Mouse (Mus musculus) heart, embryonic 10.5 days (tissue): ENCODE data around the gene 1700012B09Rik. TPM values are rescaled to one million over a fixed set of nuclear protein-coding genes. Genes with fewer than 3 reads are reported as not detected.

Source experiments
- DNase-seq: peaks from one replicate; pipeline ENCODE4 v3.0.0-alpha.2; 2017; ENCODE audit warnings: low spot score
- H3K27ac ChIP-seq: fragments of 300-500 bp; sonication (generic); 2 replicates; pipeline ENCODE4 v1.5.1; 2016; ENCODE audit warnings: mild to moderate bottlenecking
- H3K27me3 ChIP-seq: fragments of 300-500 bp; sonication (generic); 2 replicates; pipeline ENCODE4 v1.6.1; 2016; ENCODE audit warnings: mild to moderate bottlenecking; ENCODE audit not compliant: poor library complexity, insufficient read depth, severe bottlenecking
- H3K36me3 ChIP-seq: fragments of 300-500 bp; sonication (generic); 2 replicates; pipeline ENCODE4 v1.6.1; 2016; ENCODE audit warnings: mild to moderate bottlenecking, moderate library complexity
- H3K4me1 ChIP-seq: fragments of 300-500 bp; sonication (generic); 2 replicates; pipeline ENCODE4 v1.6.1; 2016; ENCODE audit warnings: mild to moderate bottlenecking
- H3K4me3 ChIP-seq: fragments of 300-500 bp; sonication (generic); 2 replicates; pipeline ENCODE4 v1.5.1; 2016; ENCODE audit warnings: mild to moderate bottlenecking, moderate library complexity
- H3K9me3 ChIP-seq: fragments of 300-500 bp; sonication (generic); 2 replicates; pipeline ENCODE4 v1.6.1; 2016; ENCODE audit warnings: mild to moderate bottlenecking, moderate library complexity
- WGBS: fragments of 180-500 bp; shearing (Covaris S2); methylation state at CpG from one replicate; pipeline ENCODE4 v1.1.7; 2016; 5-methylcytosine and 5-hydroxymethylcytosine counted together
- polyA plus RNA-seq: library from polyadenylated mRNA; unstranded; fragments of >200 nt; fragmentation: Nextera tagmentation; extraction: Ambion mirVana; gene quantifications from 2 replicates; pipeline ENCODE4 v1.2.1, GENCODE M21; 2016

The 1700012B09Rik gene
- polyA plus RNA-seq, result not detected in 2 replicates

- H3K4me3 ChIP-seq, result peak within 1 kb of the TSS; percentile 43
- H3K4me1 ChIP-seq, result peaks cover 8% of the 10 kb centered on the region
- no peak for DNase-seq
- H3K27me3 ChIP-seq, result peaks cover 45% of the 10 kb centered on the region
- H3K36me3 ChIP-seq, result no peaks in the 10 kb centered on the region
- no peaks in the 10 kb centered on the region for H3K9me3 ChIP-seq
- 20% methylated on average over 23 of the region's 23 CpGs for WGBS
- H3K27ac ChIP-seq, result peak within 1 kb of the TSS; percentile 13; the same call in 1 of the 2 replicates
These were observed at the start of gene 1700012B09Rik for GRCm38 (mm10) chr9:14770803-14771471. Gene 1700012B09Rik, minus strand, starts transcription at chr9:14771030.

- H3K9me3 ChIP-seq, result no peaks in the 10 kb centered on the region
- DNase-seq, result no peak
- no peaks in the 10 kb centered on the region for H3K4me1 ChIP-seq
- H3K27ac ChIP-seq, result no peak overlapping the region
- H3K4me3 ChIP-seq, result no peak overlapping the region
- H3K27me3 ChIP-seq, result no peaks in the 10 kb centered on the region
- WGBS, result 87% methylated on average over 5 of the region's 5 CpGs
- H3K36me3 ChIP-seq, result peaks cover 83% of the 10 kb centered on the region
These were observed 39.3 kb upstream of the 1700012B09Rik start for GRCm38 (mm10) chr9:14810111-14810510.

- no peak for DNase-seq
- Histone ChIP-seq H3K27ac (no peak overlapping the region), H3K4me1 (no peaks in the 10 kb centered on the region), H3K4me3 (no peak overlapping the region), H3K9me3 (no peaks in the 10 kb centered on the region), H3K27me3 (no peaks in the 10 kb centered on the region), H3K36me3 (peaks cover 83% of the 10 kb centered on the region)
- WGBS, result 95% methylated on average over 1 of the region's 1 CpGs
These were observed 36.0 kb upstream of the 1700012B09Rik start for GRCm38 (mm10) chr9:14806786-14807185.

GRCm38 (mm10) chr9:14805714-14806113 is 34.9 kb upstream of the 1700012B09Rik start:
- 86% methylated on average over 2 of the region's 2 CpGs for WGBS
- no peak overlapping the region for H3K4me3 ChIP-seq

GRCm38 (mm10) chr9:14787356-14787755 is 16.5 kb upstream of the 1700012B09Rik start:
- H3K27ac ChIP-seq, result no peak overlapping the region
- no peaks in the 10 kb centered on the region for H3K9me3 ChIP-seq
- WGBS, result 87% methylated on average over 6 of the region's 6 CpGs
- peaks cover 7% of the 10 kb centered on the region; the same call in 1 of the 2 replicates for H3K4me1 ChIP-seq
- no peak overlapping the region for H3K4me3 ChIP-seq
- H3K27me3 ChIP-seq, result no peaks in the 10 kb centered on the region
- peaks cover 49% of the 10 kb centered on the region for H3K36me3 ChIP-seq
- no peak for DNase-seq

More at GRCm38 (mm10) chr9:14805714-14806113, 34.9 kb upstream of the 1700012B09Rik start:
- no peak for DNase-seq
- H3K36me3 ChIP-seq, result peaks cover 84% of the 10 kb centered on the region
- H3K9me3 ChIP-seq, result no peaks in the 10 kb centered on the region
- no peaks in the 10 kb centered on the region for H3K27me3 ChIP-seq
- H3K4me1 ChIP-seq, result no peaks in the 10 kb centered on the region
- no peak overlapping the region for H3K27ac ChIP-seq

GRCm38 (mm10) chr9:14784039-14785002 is 13.5 kb upstream of the 1700012B09Rik start, which contains the start of the genes Mre11a and Ankrd49:
Gene Mre11a, plus strand, starts transcription at chr9:14784654.
Gene Ankrd49, minus strand, starts transcription at chr9:14784856.
- H3K27ac ChIP-seq, result peak within 1 kb of the TSS; percentile 96
- peaks cover 7% of the 10 kb centered on the region; the same call in 1 of the 2 replicates for H3K4me1 ChIP-seq
- 1% methylated on average over 62 of the region's 62 CpGs for WGBS
- H3K9me3 ChIP-seq, result no peaks in the 10 kb centered on the region
- DNase-seq, result peak; percentile 98
- H3K27me3 ChIP-seq, result no peaks in the 10 kb centered on the region
- peak within 1 kb of the TSS; percentile 78 for H3K4me3 ChIP-seq
- peaks cover 52% of the 10 kb centered on the region for H3K36me3 ChIP-seq

- Histone ChIP-seq H3K27me3 (no peaks in the 10 kb centered on the region), H3K27ac (no peak overlapping the region), H3K9me3 (no peaks in the 10 kb centered on the region), H3K4me3 (no peak overlapping the region), H3K4me1 (no peaks in the 10 kb centered on the region), H3K36me3 (peaks cover 31% of the 10 kb centered on the region)
- DNase-seq, result no peak
- 30% methylated on average over 13 of the region's 13 CpGs for WGBS
These were observed 7.5 kb upstream of the 1700012B09Rik start for GRCm38 (mm10) chr9:14778341-14778740.

GRCm38 (mm10) chr9:14773813-14774212 is 3.0 kb upstream of the 1700012B09Rik start:
- 51% methylated on average over 2 of the region's 2 CpGs for WGBS
- peaks cover 8% of the 10 kb centered on the region for H3K4me1 ChIP-seq
- H3K9me3 ChIP-seq, result no peaks in the 10 kb centered on the region
- no peaks in the 10 kb centered on the region for H3K36me3 ChIP-seq
- H3K27ac ChIP-seq, result no peak overlapping the region
- no peak overlapping the region for H3K4me3 ChIP-seq
- H3K27me3 ChIP-seq, result peaks cover 30% of the 10 kb centered on the region
- DNase-seq, result no peak

- 83% methylated on average over 2 of the region's 2 CpGs for WGBS
- peaks cover 45% of the 10 kb centered on the region for H3K27me3 ChIP-seq
These were observed 1.2 kb upstream of the 1700012B09Rik start for GRCm38 (mm10) chr9:14772074-14772473.

GRCm38 (mm10) chr9:14769811-14770210 is 1.0 kb downstream of the 1700012B09Rik start:
- Histone ChIP-seq H3K4me1 (peaks cover 8% of the 10 kb centered on the region), H3K36me3 (no peaks in the 10 kb centered on the region), H3K9me3 (no peaks in the 10 kb centered on the region), H3K4me3 (no peak overlapping the region), H3K27me3 (peaks cover 45% of the 10 kb centered on the region), H3K27ac (no peak overlapping the region)
- 58% methylated on average over 4 of the region's 6 CpGs for WGBS
- DNase-seq, result no peak

More at GRCm38 (mm10) chr9:14772074-14772473, 1.2 kb upstream of the 1700012B09Rik start:
- no peak for DNase-seq
- H3K36me3 ChIP-seq, result no peaks in the 10 kb centered on the region
- no peaks in the 10 kb centered on the region for H3K9me3 ChIP-seq
- H3K4me3 ChIP-seq, result no peak overlapping the region
- H3K27ac ChIP-seq, result no peak overlapping the region
- H3K4me1 ChIP-seq, result peaks cover 8% of the 10 kb centered on the region

- no peaks in the 10 kb centered on the region for H3K9me3 ChIP-seq
- H3K36me3 ChIP-seq, result no peaks in the 10 kb centered on the region
- H3K4me1 ChIP-seq, result no peaks in the 10 kb centered on the region
- 25% methylated on average over 7 of the region's 7 CpGs for WGBS
- H3K27ac ChIP-seq, result no peak overlapping the region
- H3K4me3 ChIP-seq, result no peak overlapping the region
- peaks cover 24% of the 10 kb centered on the region for H3K27me3 ChIP-seq
- DNase-seq, result no peak
These were observed 6.1 kb downstream of the 1700012B09Rik start for GRCm38 (mm10) chr9:14764765-14765164.

- no peaks in the 10 kb centered on the region for H3K4me1 ChIP-seq
These were observed 11.6 kb downstream of the 1700012B09Rik start for GRCm38 (mm10) chr9:14759261-14759660.

GRCm38 (mm10) chr9:14758590-14758989 is 12.2 kb downstream of the 1700012B09Rik start:
- Histone ChIP-seq H3K4me3 (no peak overlapping the region), H3K27ac (no peak overlapping the region), H3K27me3 (peaks cover 4% of the 10 kb centered on the region; the same call in 1 of the 2 replicates), H3K9me3 (no peaks in the 10 kb centered on the region), H3K36me3 (no peaks in the 10 kb centered on the region), H3K4me1 (no peaks in the 10 kb centered on the region)
- no peak for DNase-seq
- WGBS, result 67% methylated on average over 7 of the region's 7 CpGs

More at GRCm38 (mm10) chr9:14759261-14759660, 11.6 kb downstream of the 1700012B09Rik start:
- DNase-seq, result no peak
- H3K27me3 ChIP-seq, result peaks cover 4% of the 10 kb centered on the region; the same call in 1 of the 2 replicates
- H3K27ac ChIP-seq, result no peak overlapping the region
- no peak overlapping the region for H3K4me3 ChIP-seq
- H3K9me3 ChIP-seq, result no peaks in the 10 kb centered on the region
- no peaks in the 10 kb centered on the region for H3K36me3 ChIP-seq
